Mouse (Mus musculus): ENCODE data around the gene Daglb.

DNA sequence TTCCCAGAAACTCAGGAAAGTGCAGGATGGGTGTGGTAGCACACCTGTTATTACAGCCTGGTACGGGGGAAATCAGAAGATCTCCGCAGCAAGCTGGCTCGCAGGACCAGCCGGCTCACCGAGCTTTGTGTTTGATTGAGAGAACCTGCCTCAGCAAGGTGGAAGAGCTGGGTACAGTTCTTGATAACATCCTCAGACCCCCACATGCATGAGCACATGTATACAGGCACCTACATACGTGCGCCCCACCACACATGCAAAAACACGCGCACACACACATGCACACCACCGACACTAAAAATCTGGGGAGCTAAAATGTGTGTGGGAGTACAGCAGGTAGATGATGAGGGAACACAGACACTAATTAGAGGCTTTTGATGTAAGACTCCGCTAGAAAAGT, 713 bp upstream of the Daglb start:
- no peak for TF ChIP-seq POLR2A (IDR thresholded peaks at IDR 0.05; ENCODE audit: extremely low read depth, insufficient read depth, low read length)
- TF ChIP-seq CTCF (IDR thresholded peaks at IDR 0.05; ENCODE audit: low read depth, low read length): no peak

All from liver, adult 2 months (tissue).